Mouse (Mus musculus) spleen, adult 2 months (tissue): ENCODE data around the gene March7.

Source experiments
- CTCF ChIP-seq: fragments of 200-500 bp; IDR thresholded peaks from 2 replicates; pipeline ENCODE4 v1.5.1; 2011; ENCODE audit warnings: mild to moderate bottlenecking, inconsistent platforms; ENCODE audit not compliant: insufficient read depth, insufficient read length, insufficient replicate concordance; ENCODE audit errors: extremely low read depth
- POLR2A ChIP-seq: fragments of 200-500 bp; IDR thresholded peaks from 2 replicates; pipeline ENCODE4 v1.6.1; 2011; ENCODE audit warnings: low read depth, low read length, inconsistent platforms

DNA sequence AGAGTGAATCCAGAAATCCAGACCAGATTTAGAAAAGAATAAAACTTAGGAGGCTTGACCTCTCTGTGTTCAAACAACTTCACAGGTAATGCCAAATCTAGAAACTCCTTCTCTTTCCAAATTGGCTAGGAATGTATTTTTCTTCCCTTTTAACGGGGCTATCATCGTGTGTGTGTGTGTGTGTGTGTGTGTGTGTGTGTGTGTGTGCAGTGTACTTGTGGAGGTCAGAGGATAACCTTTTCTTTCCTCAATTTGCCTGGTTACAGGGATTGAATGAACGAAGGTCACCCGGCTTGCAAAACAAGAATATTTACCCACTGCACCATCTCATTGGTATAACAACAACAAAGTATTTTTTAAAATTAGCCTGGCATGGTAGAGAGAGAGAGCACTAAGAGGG, 72.9 kb downstream of the March7 start:
- TF ChIP-seq CTCF (no peak), POLR2A (no peak)
